Mouse (Mus musculus): ENCODE measurements around the gene Ubc. TPM values are rescaled to one million over a fixed set of nuclear protein-coding genes. Genes with fewer than 3 reads are reported as not detected.
A peak's percentile ranks its signal among the peaks of the same experiment; 100 is the strongest.

Gene Ubc
- polyA plus RNA-seq, 1 experiment from 2014 or later, result 1,133 TPM

DNA sequence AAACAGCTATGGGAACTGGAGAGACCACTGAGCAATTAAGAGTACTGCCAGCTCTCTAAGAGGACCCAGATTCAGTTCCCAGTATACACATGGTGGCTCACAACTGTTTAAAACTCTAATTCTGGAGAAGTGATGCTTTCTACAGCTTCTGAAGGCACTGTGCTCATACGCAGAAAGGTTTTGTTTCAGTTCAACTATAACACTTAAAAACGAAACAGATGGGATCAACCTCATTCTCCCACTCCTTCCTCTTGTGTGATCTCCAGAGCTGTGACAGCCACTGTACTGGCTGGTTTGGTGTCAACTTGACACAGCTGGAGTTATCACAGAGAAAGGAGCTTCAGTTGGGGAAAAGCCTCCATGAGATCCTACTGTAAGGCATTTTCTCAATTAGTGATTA lies 14.1 kb downstream of the Ubc start:
- no peak overlapping the region for H3K4me3 ChIP-seq
- no peak overlapping the region for H3K4me2 ChIP-seq
- H3K27me3 ChIP-seq, result no peaks in the 10 kb centered on the region
- no peak overlapping the region for H3K9ac ChIP-seq
- no peak for ATAC-seq (ENCODE audit: insufficient number of reproducible peaks, low FRiP score, low TSS enrichment, low read depth)
- no peaks in the 10 kb centered on the region for H3K9me3 ChIP-seq
- H3K36me3 ChIP-seq, result no peaks in the 10 kb centered on the region
- no peaks in the 10 kb centered on the region for H3K4me1 ChIP-seq
- no peak overlapping the region for H3K27ac ChIP-seq
- WGBS, result 64% methylated on average over 2 of the region's 2 CpGs

- H3K4me1 ChIP-seq, result no peaks in the 10 kb centered on the region
- no peak overlapping the region for H3K4me2 ChIP-seq
- H3K9me3 ChIP-seq, result no peaks in the 10 kb centered on the region
- no peak for ATAC-seq (ENCODE audit: insufficient number of reproducible peaks, low FRiP score, low TSS enrichment, low read depth)
- WGBS, result 79% methylated on average over 4 of the region's 4 CpGs
- no peak overlapping the region for H3K27ac ChIP-seq
- H3K36me3 ChIP-seq, result no peaks in the 10 kb centered on the region
- no peak overlapping the region for H3K4me3 ChIP-seq
- no peak overlapping the region for H3K9ac ChIP-seq
- H3K27me3 ChIP-seq, result no peaks in the 10 kb centered on the region
Measured at GRCm38 (mm10) chr5:125372027-125372426, 18.0 kb downstream of the Ubc start.

DNA sequence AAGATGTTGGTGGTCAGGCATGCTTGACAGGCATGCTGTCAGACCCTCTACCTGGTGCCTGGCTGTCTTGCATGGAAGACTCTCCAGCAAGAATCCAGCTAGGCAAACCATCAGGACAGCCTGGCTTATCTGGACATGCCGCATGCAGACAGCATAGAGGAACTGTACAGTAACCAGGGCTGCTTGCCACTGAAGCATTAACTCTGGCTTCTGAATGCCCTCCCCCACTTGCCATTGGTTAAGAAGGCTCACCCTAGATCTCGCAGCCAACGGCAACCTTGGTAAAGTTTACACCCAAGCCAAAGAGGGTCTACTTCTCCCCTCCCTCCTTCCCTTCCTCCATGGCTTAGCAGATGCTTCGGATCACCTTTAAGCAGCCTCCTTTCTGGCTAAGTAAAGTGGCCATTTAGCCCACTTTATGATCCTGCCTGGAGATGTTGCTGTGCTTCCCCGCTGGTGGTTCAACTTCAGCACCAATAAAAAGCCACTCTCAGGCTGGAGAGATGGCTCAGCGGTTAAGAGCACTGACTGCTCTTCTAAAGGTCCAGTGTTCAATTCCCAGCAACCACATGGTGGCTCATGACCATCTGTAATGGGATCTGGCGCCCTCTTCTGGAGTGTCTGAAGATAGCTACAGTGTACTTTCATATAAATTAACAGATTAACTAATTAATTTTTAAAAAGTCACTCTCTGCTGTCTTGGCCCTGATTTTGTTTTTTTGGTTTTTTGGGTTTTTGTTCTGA lies 18.9 kb downstream of the Ubc start:
- H3K36me3 ChIP-seq, result no peaks in the 10 kb centered on the region
- no peak for ATAC-seq (ENCODE audit: insufficient number of reproducible peaks, low FRiP score, low TSS enrichment, low read depth)
- no peak overlapping the region for H3K4me2 ChIP-seq
- H3K4me3 ChIP-seq, result no peak overlapping the region
- no peaks in the 10 kb centered on the region for H3K27me3 ChIP-seq
- no peaks in the 10 kb centered on the region for H3K4me1 ChIP-seq
- 71% methylated on average over 7 of the region's 7 CpGs for WGBS
- no peak overlapping the region for H3K9ac ChIP-seq
- H3K27ac ChIP-seq, result no peak overlapping the region
- H3K9me3 ChIP-seq, result no peaks in the 10 kb centered on the region

GRCm38 (mm10) chr5:125368568-125368967 lies 21.4 kb downstream of the Ubc start:
- no peak overlapping the region for H3K4me3 ChIP-seq
- no peak for ATAC-seq (ENCODE audit: insufficient number of reproducible peaks, low FRiP score, low TSS enrichment, low read depth)
- H3K36me3 ChIP-seq, result no peaks in the 10 kb centered on the region
- no peak overlapping the region for H3K27ac ChIP-seq
- no peaks in the 10 kb centered on the region for H3K4me1 ChIP-seq
- no peaks in the 10 kb centered on the region for H3K9me3 ChIP-seq
- WGBS, result 2% methylated on average over 4 of the region's 4 CpGs
- no peak overlapping the region for H3K4me2 ChIP-seq
- no peak overlapping the region for H3K9ac ChIP-seq
- H3K27me3 ChIP-seq, result no peaks in the 10 kb centered on the region

DNA sequence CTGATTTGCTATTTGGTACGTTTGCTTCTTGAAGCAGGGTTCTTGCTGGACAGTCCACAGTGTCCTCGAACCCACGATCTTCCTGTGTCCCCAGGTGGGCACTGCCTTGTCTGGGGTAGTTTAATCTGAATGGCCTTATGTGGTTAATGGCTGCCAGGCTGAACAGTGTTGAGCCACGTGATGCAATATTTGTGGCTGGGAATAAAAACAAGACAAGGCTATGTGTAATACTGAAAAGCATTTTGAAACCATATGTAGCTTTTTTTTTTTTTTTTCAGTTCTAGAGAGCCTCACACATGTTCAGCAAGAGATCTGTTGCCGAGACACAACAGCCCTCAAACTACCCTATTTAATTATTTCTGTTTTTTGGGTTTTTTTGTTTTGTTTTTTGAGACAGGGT lies 21.8 kb downstream of the Ubc start:
- no peak overlapping the region for H3K4me3 ChIP-seq
- no peaks in the 10 kb centered on the region for H3K9me3 ChIP-seq
- WGBS, result 58% methylated on average over 5 of the region's 5 CpGs
- H3K27me3 ChIP-seq, result no peaks in the 10 kb centered on the region
- no peak overlapping the region; the same call in 1 of the 2 replicates for H3K27ac ChIP-seq
- no peak overlapping the region for H3K4me2 ChIP-seq
- H3K9ac ChIP-seq, result no peak overlapping the region
- ATAC-seq (ENCODE audit: insufficient number of reproducible peaks, low FRiP score, low TSS enrichment, low read depth), result no peak
- no peaks in the 10 kb centered on the region for H3K36me3 ChIP-seq
- no peaks in the 10 kb centered on the region for H3K4me1 ChIP-seq

GRCm38 (mm10) chr5:125364851-125365429 lies 25.1 kb downstream of the Ubc start:
- Histone ChIP-seq H3K27ac (no peak overlapping the region), H3K27me3 (no peaks in the 10 kb centered on the region), H3K9me3 (no peaks in the 10 kb centered on the region), H3K4me1 (no peaks in the 10 kb centered on the region), H3K4me3 (no peak overlapping the region), H3K36me3 (no peaks in the 10 kb centered on the region), H3K9ac (no peak overlapping the region), H3K4me2 (no peak overlapping the region)
- 68% methylated on average over 4 of the region's 4 CpGs for WGBS
- ATAC-seq (ENCODE audit: insufficient number of reproducible peaks, low FRiP score, low TSS enrichment, low read depth), result no peak

DNA sequence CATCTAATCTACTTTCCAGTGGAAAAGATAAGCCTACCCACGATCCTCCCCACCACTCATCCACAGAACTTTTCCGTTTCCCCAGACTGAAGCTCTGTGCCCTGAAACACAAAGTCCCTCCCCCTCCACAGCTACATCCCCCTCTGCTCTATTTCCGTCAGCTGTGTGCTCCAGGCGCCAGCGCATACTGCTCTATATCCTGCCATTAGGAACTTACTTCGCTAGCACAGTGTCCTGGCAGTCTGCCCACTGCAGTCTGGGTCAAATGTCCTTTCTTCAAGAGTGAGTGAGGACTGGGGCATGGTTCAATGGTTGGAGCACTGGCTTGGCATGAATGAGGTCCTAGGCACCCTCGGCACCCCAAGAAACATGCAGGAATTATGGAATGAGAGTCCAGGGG lies 26.1 kb downstream of the Ubc start:
- H3K9me3 ChIP-seq, result no peaks in the 10 kb centered on the region
- WGBS, result 62% methylated on average over 7 of the region's 7 CpGs
- H3K4me1 ChIP-seq, result no peaks in the 10 kb centered on the region
- ATAC-seq (ENCODE audit: insufficient number of reproducible peaks, low FRiP score, low TSS enrichment, low read depth), result 0 out of 2 replicates have a peak, but pooled peaks have one; percentile 38
- H3K36me3 ChIP-seq, result no peaks in the 10 kb centered on the region
- H3K4me2 ChIP-seq, result no peak overlapping the region
- no peaks in the 10 kb centered on the region for H3K27me3 ChIP-seq
- no peak overlapping the region for H3K27ac ChIP-seq
- no peak overlapping the region for H3K4me3 ChIP-seq
- no peak overlapping the region for H3K9ac ChIP-seq

- Histone ChIP-seq H3K9ac (no peak overlapping the region), H3K27me3 (no peaks in the 10 kb centered on the region), H3K4me3 (no peak overlapping the region), H3K27ac (no peak overlapping the region), H3K4me2 (no peak overlapping the region), H3K4me1 (no peaks in the 10 kb centered on the region), H3K36me3 (no peaks in the 10 kb centered on the region), H3K9me3 (no peaks in the 10 kb centered on the region)
- ATAC-seq (ENCODE audit: insufficient number of reproducible peaks, low FRiP score, low TSS enrichment, low read depth), result no peak
- 73% methylated on average over 16 of the region's 16 CpGs for WGBS
Measured at GRCm38 (mm10) chr5:125360981-125361510, 29.0 kb downstream of the Ubc start.

GRCm38 (mm10) chr5:125360566-125360965 lies 29.4 kb downstream of the Ubc start:
- 69% methylated on average over 9 of the region's 9 CpGs for WGBS
- Histone ChIP-seq H3K9me3 (no peaks in the 10 kb centered on the region), H3K4me1 (no peaks in the 10 kb centered on the region), H3K27me3 (no peaks in the 10 kb centered on the region), H3K36me3 (no peaks in the 10 kb centered on the region), H3K4me3 (no peak overlapping the region), H3K4me2 (no peak overlapping the region), H3K27ac (no peak overlapping the region), H3K9ac (no peak overlapping the region)
- no peak for ATAC-seq (ENCODE audit: insufficient number of reproducible peaks, low FRiP score, low TSS enrichment, low read depth)

DNA sequence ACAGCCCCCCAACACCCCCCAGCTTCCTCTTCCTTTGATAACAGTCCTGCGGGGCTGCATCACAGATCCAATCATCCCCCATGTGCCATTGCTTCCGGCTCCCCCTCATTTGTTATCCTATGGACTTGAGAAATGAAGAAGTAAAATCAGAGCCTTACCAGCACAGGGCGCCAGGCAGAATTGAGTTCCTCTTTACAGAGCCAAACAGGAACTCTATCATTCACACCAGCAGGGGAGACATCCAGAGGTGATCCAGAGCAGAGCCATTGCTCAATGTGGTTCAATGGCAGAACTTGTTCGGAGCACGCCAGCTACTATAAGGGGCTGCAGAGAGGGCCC lies 31.8 kb downstream of the Ubc start:
- ATAC-seq (ENCODE audit: insufficient number of reproducible peaks, low FRiP score, low TSS enrichment, low read depth), result no peak
- Histone ChIP-seq H3K4me1 (no peaks in the 10 kb centered on the region), H3K27me3 (no peaks in the 10 kb centered on the region), H3K4me3 (no peak overlapping the region), H3K9me3 (no peaks in the 10 kb centered on the region), H3K9ac (no peak overlapping the region), H3K27ac (no peak overlapping the region), H3K36me3 (no peaks in the 10 kb centered on the region), H3K4me2 (no peak overlapping the region)
- WGBS, result 82% methylated on average over 5 of the region's 5 CpGs

DNA sequence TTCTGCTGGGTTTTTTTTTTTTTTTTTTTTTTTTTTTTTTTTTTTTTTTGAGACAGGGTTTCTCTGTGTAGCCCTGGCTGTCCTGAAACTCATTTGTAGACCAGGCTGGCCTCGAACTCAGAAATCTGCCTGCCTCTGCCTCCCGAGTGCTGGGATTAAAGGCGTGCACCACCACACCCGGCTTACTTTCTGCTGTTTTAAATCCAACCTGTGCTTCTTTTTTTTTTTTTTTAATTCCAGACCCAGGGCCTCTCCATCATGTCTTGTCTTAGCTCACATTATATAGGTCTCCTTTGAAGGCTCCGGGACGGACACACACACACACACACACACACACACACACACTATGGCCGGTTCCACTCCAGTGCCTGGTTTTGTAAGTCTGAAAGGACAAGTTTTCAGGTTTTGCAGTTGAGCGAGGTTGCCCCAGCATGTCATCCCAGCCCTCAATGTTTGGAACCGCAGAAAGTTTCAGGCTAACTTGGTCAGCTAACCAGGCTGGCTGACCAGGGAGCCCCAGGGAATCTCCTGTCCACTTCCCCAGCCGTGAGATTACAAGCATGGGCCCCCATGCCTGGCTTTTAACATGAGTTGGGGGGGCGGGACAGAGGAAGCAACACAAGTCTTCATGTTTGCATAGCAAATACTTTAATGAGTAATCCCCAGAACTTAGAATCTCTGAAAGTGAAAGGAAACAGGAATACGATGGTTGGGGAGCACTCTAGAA lies 32.3 kb downstream of the Ubc start:
- H3K4me1 ChIP-seq, result no peaks in the 10 kb centered on the region

DNA sequence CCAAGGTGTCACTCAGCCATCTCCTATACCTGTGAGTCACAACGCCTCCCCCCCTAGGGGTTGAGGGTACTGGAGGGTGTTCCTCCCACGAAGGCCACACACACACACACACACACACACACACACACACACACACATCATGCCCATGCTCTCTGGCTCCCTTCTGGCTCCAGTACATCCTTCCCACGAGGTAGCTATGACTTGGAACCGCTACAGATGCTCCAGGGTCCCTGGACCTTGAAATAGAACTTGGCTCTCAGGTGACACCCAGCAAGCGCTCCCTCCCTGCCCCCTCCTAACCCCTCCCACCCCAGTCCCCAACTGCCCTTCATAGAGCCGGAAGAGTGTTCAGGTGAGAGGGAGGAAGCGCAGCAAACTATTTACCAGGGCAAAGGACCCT lies 34.4 kb downstream of the Ubc start:
- no peaks in the 10 kb centered on the region for H3K27me3 ChIP-seq
- ATAC-seq (ENCODE audit: insufficient number of reproducible peaks, low FRiP score, low TSS enrichment, low read depth), result no peak
- H3K4me3 ChIP-seq, result no peak overlapping the region
- H3K9ac ChIP-seq, result no peak overlapping the region
- no peaks in the 10 kb centered on the region for H3K36me3 ChIP-seq
- H3K4me1 ChIP-seq, result no peaks in the 10 kb centered on the region
- no peaks in the 10 kb centered on the region; the same call in 1 of the 2 replicates for H3K9me3 ChIP-seq
- 40% methylated on average over 7 of the region's 7 CpGs for WGBS
- no peak overlapping the region for H3K4me2 ChIP-seq
- H3K27ac ChIP-seq, result no peak overlapping the region

More for the DNA sequence above, 32.3 kb downstream of the Ubc start:
- no peak for ATAC-seq (ENCODE audit: insufficient number of reproducible peaks, low FRiP score, low TSS enrichment, low read depth)
- Histone ChIP-seq H3K27ac (no peak overlapping the region), H3K4me2 (no peak overlapping the region), H3K9ac (no peak overlapping the region), H3K36me3 (no peaks in the 10 kb centered on the region), H3K27me3 (no peaks in the 10 kb centered on the region), H3K9me3 (no peaks in the 10 kb centered on the region; the same call in 1 of the 2 replicates), H3K4me3 (no peak overlapping the region)
- WGBS, result 85% methylated on average over 12 of the region's 12 CpGs

Data from limb, embryonic 15.5 days (tissue).